Mouse (Mus musculus) small intestine, adult 2 months (tissue): ENCODE measurements around the gene Cdc26.

Source experiments
- CTCF ChIP-seq: fragments of 200-500 bp; IDR thresholded peaks from 2 replicates; pipeline ENCODE4 v1.5.1; 2012; ENCODE audit warnings: low read depth, mild to moderate bottlenecking, control low read depth, inconsistent platforms, low read length, moderate library complexity, mixed read lengths; ENCODE audit not compliant: insufficient replicate concordance, insufficient read length; ENCODE audit errors: extremely low read depth
- POLR2A ChIP-seq: fragments of 200-500 bp; IDR thresholded peaks from 2 replicates; pipeline ENCODE4 v1.6.1; 2012; ENCODE audit warnings: low read depth, mild to moderate bottlenecking, control low read depth, inconsistent platforms, low read length, moderate library complexity

DNA sequence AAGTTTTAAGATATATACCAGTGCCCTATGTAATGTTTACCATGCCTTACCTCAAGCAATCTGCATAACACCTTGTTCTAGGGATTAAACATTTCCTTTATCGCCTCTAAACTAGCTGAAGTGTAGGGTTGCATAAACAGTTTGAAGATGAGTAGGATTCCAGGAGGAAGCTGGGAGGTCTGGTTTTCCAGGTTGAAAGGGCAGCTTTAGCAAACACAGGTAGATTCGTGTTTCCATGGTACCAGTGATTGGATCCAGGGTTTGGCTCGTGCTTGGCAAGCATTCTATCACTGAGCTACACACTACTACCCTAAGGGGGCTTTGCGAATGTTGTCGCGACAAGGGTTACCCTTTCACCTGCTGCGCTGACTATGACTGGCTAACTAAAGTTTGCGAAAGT is 44.1 kb downstream of the Cdc26 start:
- TF ChIP-seq POLR2A: no peak
- TF ChIP-seq CTCF: no peak
